Mouse (Mus musculus) lung, postnatal 10 days (tissue): ENCODE measurements around the gene Dbx1.

Experiments used
- DNase-seq: peaks from one replicate; pipeline ENCODE4 v3.0.0; 2021

Gene Dbx1

GRCm38 (mm10) chr7:49636491-49637115 lies at the start of gene Dbx1:
Gene Dbx1, minus strand, starts transcription at chr7:49636849.
- no peak for DNase-seq

- no peak for DNase-seq
Measured at GRCm38 (mm10) chr7:49678826-49679377, 42.3 kb upstream of the Dbx1 start.

GRCm38 (mm10) chr7:49678100-49678825 lies 41.6 kb upstream of the Dbx1 start:
- DNase-seq, result no peak

GRCm38 (mm10) chr7:49677166-49677565 lies 40.5 kb upstream of the Dbx1 start:
- no peak for DNase-seq

GRCm38 (mm10) chr7:49676627-49677026 lies 40.0 kb upstream of the Dbx1 start:
- DNase-seq, result no peak

GRCm38 (mm10) chr7:49668260-49668857 lies 31.7 kb upstream of the Dbx1 start:
- DNase-seq, result no peak

- no peak for DNase-seq
Measured at GRCm38 (mm10) chr7:49663575-49663974, 26.9 kb upstream of the Dbx1 start.

- peak; percentile 6 for DNase-seq
Measured at GRCm38 (mm10) chr7:49662492-49663026, 25.9 kb upstream of the Dbx1 start.

GRCm38 (mm10) chr7:49661811-49662491 lies 25.3 kb upstream of the Dbx1 start:
- no peak for DNase-seq

- no peak for DNase-seq
Measured at GRCm38 (mm10) chr7:49640709-49641305, 4.2 kb upstream of the Dbx1 start.

- no peak for DNase-seq
Measured at GRCm38 (mm10) chr7:49639864-49640708, 3.4 kb upstream of the Dbx1 start.

GRCm38 (mm10) chr7:49638941-49639776 lies 2.5 kb upstream of the Dbx1 start:
- DNase-seq, result no peak

GRCm38 (mm10) chr7:49637851-49638663 lies 1.4 kb upstream of the Dbx1 start:
- no peak for DNase-seq

- no peak for DNase-seq
Measured at GRCm38 (mm10) chr7:49637281-49637680, 632 bp upstream of the Dbx1 start.

- DNase-seq, result no peak
Measured at GRCm38 (mm10) chr7:49635971-49636370, 678 bp downstream of the Dbx1 start.

- DNase-seq, result peak; percentile 6
Measured at GRCm38 (mm10) chr7:49635074-49635621, 1.5 kb downstream of the Dbx1 start.

- no peak for DNase-seq
Measured at GRCm38 (mm10) chr7:49634291-49635073, 2.2 kb downstream of the Dbx1 start.

GRCm38 (mm10) chr7:49633375-49633956 lies 3.2 kb downstream of the Dbx1 start:
- DNase-seq, result no peak
